Mouse (Mus musculus): ENCODE measurements at regions not wholly inside any gene's neighbourhood (a gene's known extent, or its start where the extent isn't known, plus 50 kb on each side); places are given as distances from the start of the nearest gene placed in this dataset.

GRCm38 (mm10) chr6:140172716-140173115 is 131.5 kb upstream of the Plcz1 start:
- no peak for TF ChIP-seq MAFK (IDR thresholded peaks at IDR 0.05; ENCODE audit: insufficient read depth, low read depth, low read length)
- TF ChIP-seq HCFC1 (IDR thresholded peaks at IDR 0.05; ENCODE audit: borderline replicate concordance, insufficient read depth, low read length): no peak
